Comparison of ENCODE assay signal across 8 mouse cellular contexts in genomic region chr6:53287562-53288381, GRCm38 (mm10). TPM values are rescaled to one million over a fixed set of nuclear protein-coding genes. Genes with fewer than 3 reads are reported as not detected.
DNase-seq lines count a peak whose midpoint lies in the region; ATAC-seq lines count a peak whose summit lies in the region.

No protein-coding gene starts in this region.

- H3K27me3 ChIP-seq in embryonic facial prominence, embryonic 15.5 days = peaks cover 53% of the 10 kb centered on the region
- H3K27me3 ChIP-seq in midbrain, embryonic 10.5 days (ENCODE audit: low read depth, poor library complexity, severe bottlenecking) = peaks cover 97% of the 10 kb centered on the region
- peaks cover 37% of the 10 kb centered on the region for H3K27me3 ChIP-seq in stomach, embryonic 14.5 days (ENCODE audit: control insufficient read depth, insufficient read depth, low read length)

- no peaks in the 10 kb centered on the region for H3K9me3 ChIP-seq in embryonic facial prominence, embryonic 15.5 days (replicated peaks)
- H3K9me3 ChIP-seq in midbrain, embryonic 10.5 days (replicated peaks) = no peaks in the 10 kb centered on the region
- no peaks in the 10 kb centered on the region for H3K9me3 ChIP-seq in stomach, embryonic 14.5 days (ENCODE audit: control insufficient read depth, low read depth, low read length)

- H3K27ac ChIP-seq in embryonic facial prominence, embryonic 15.5 days (replicated peaks) = peak overlapping the region; percentile 55; the same call in 1 of the 2 replicates
- peak overlapping the region; percentile 75 for H3K27ac ChIP-seq in midbrain, embryonic 10.5 days (replicated peaks)
- no peak overlapping the region for H3K27ac ChIP-seq in stomach, embryonic 14.5 days (ENCODE audit: low read length)

- peak overlapping the region; percentile 61 for H3K4me3 ChIP-seq in embryonic facial prominence, embryonic 15.5 days (replicated peaks)
- H3K4me3 ChIP-seq in midbrain, embryonic 10.5 days = peak overlapping the region; percentile 71
- peak overlapping the region; percentile 50 for H3K4me3 ChIP-seq in stomach, embryonic 14.5 days (ENCODE audit: low read depth, low read length)

- H3K4me1 ChIP-seq in embryonic facial prominence, embryonic 15.5 days = peaks cover 33% of the 10 kb centered on the region
- peaks cover 41% of the 10 kb centered on the region for H3K4me1 ChIP-seq in midbrain, embryonic 10.5 days
- H3K4me1 ChIP-seq in stomach, embryonic 14.5 days (ENCODE audit: control insufficient read depth, insufficient read depth, low read length) = peaks cover 18% of the 10 kb centered on the region; the same call in 1 of the 2 replicates

- WGBS in embryonic facial prominence, embryonic 15.5 days = under 1% methylated on average over 63 of the region's 63 CpGs
- under 1% methylated on average over 62 of the region's 63 CpGs for WGBS in midbrain, embryonic 10.5 days
- under 1% methylated on average over 63 of the region's 63 CpGs for WGBS in stomach, embryonic 14.5 days

- ATAC-seq in embryonic facial prominence, embryonic 15.5 days (ENCODE audit: insufficient number of reproducible peaks, low FRiP score, low TSS enrichment, low read depth) = peak; percentile 58
- ATAC-seq in stomach, embryonic 14.5 days (ENCODE audit: insufficient number of reproducible peaks, insufficient read depth, low FRiP score, low read depth) = no peak; the same call in 1 of the 2 replicates

- no peaks in the 10 kb centered on the region for H3K36me3 ChIP-seq in embryonic facial prominence, embryonic 15.5 days
- no peaks in the 10 kb centered on the region for H3K36me3 ChIP-seq in midbrain, embryonic 10.5 days
- H3K36me3 ChIP-seq in stomach, embryonic 14.5 days (ENCODE audit: control insufficient read depth, insufficient read depth, low read length) = no peaks in the 10 kb centered on the region

- H3K9ac ChIP-seq in embryonic facial prominence, embryonic 15.5 days = peak overlapping the region; percentile 50
- peak overlapping the region; percentile 38; the same call in 1 of the 2 replicates for H3K9ac ChIP-seq in stomach, embryonic 14.5 days (replicated peaks; ENCODE audit: low read depth, low read length)

- DNase-seq in adrenal gland, adult (ENCODE audit: inconsistent age in 2 of 2, low spot score in 1 of 2) = peak; percentile 33 to 73
- no peak for DNase-seq in adrenal gland, postnatal 4 days (ENCODE audit: low spot score in 2 of 2)
- DNase-seq in adrenal gland, postnatal 10 days = peak; percentile 48
- peak; percentile 65 to 69 for DNase-seq in heart, postnatal 10 days
- peak; percentile 59 for DNase-seq in left cerebral cortex, postnatal 4 days
- DNase-seq in midbrain, embryonic 10.5 days (ENCODE audit: low spot score) = peak; percentile 74

- intact Hi-C loops in heart, postnatal 10 days (cut with DNase I) = loop anchor here (5.0 kb wide), 2 partner anchors 220 to 285 kb away; no protein-coding TSS in a partner anchor
- intact Hi-C loops in left cerebral cortex, postnatal 4 days (cut with DNase I) = loop anchor here (10.0 kb wide), 1 partner anchor 437 kb away; no protein-coding TSS in a partner anchor

- peak overlapping the region; percentile 96 for H3K4me2 ChIP-seq in embryonic facial prominence, embryonic 15.5 days (replicated peaks)
- peak overlapping the region; percentile 100 for H3K4me2 ChIP-seq in stomach, embryonic 14.5 days (replicated peaks; ENCODE audit: low read depth, low read length)

RNA-seq across cellular contexts. Expression of gene Creb5, which starts 0.7 kb away (rescaled TPM):
- 1 to 10 TPM; 7.2 to 7.4 TPM for total RNA-seq in adrenal gland, postnatal 4 days (2021)
- total RNA-seq in adrenal gland, postnatal 10 days (2021) = 1 to 10 TPM; 4.1 to 5.9 TPM
- 28.3 and 31.1 TPM in 2 replicates for polyA plus RNA-seq in embryonic facial prominence, embryonic 15.5 days (2015; fragmentation: Nextera tagmentation; extraction: Ambion mirVana)
- 10 to 100 TPM; 26.2 to 30.8 TPM for total RNA-seq in heart, postnatal 10 days (2021)
- total RNA-seq in left cerebral cortex, postnatal 4 days (2021) = 1 to 10 TPM; 4.2 to 5.4 TPM
- 4.8 and 5.4 TPM in 2 replicates for polyA plus RNA-seq in midbrain, embryonic 10.5 days (2016; fragmentation: Nextera tagmentation; extraction: Ambion mirVana)
- polyA plus RNA-seq in stomach, embryonic 14.5 days (2014; fragmentation: Nextera tagmentation; extraction: Ambion mirVana) = 10.2 and 12.2 TPM in 2 replicates

Comparison
In these comparisons a context has a peak if more than half of its experiments do, and no peak if none do; other contexts are left out.
1. DNase-seq: peak in adrenal gland, adult (2 of 2), adrenal gland, postnatal 10 days (single experiment), heart, postnatal 10 days (2 of 2), left cerebral cortex, postnatal 4 days (single experiment) and midbrain, embryonic 10.5 days (single experiment); none in adrenal gland, postnatal 4 days (0 of 2).
2. Peak in every context shown above with its lines, with median percentiles within 50 percentile points of each other: H3K4me3 ChIP-seq.